Mouse (Mus musculus) liver, embryonic 14.5 days (tissue): ENCODE results near the gene E130114P18Rik.

Source experiments
- CTCF ChIP-seq: IDR thresholded peaks from 2 replicates; pipeline ENCODE4 v1.5.1; 2016; ENCODE audit warnings: antibody characterized with exemption, low read depth, control low read depth
- EP300 ChIP-seq: IDR thresholded peaks from 2 replicates; pipeline ENCODE4 v1.6.1; 2016; ENCODE audit warnings: antibody characterized with exemption, low read depth

DNA sequence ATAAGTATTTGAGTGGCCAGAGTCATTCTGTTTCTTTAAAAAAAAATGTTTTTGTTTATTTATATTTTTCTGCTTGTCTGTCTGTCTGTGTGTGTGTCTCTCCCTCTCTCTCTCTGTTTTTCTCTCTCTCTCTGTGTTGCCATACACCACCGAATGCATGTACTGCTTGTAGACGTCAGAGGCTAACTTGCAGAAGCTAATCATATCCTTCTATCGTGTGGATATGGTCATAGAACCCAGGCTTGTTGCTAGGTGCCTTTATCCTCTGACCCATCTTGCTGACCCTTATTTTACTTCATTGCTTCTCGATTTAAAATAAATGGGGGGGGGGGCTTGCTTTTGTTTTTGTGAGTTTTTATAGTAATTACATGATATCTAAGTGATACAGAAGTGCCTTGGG, 47.6 kb upstream of the E130114P18Rik start:
- TF ChIP-seq CTCF, result no peak
- no peak for TF ChIP-seq EP300
